Mouse (Mus musculus) lung, postnatal 4 days (tissue): ENCODE results near the gene Tapbpl.

Source experiments
- DNase-seq, 2 experiments: peaks; one replicate each; pipeline ENCODE4 v3.0.0; 2021

Tapbpl gene

DNA sequence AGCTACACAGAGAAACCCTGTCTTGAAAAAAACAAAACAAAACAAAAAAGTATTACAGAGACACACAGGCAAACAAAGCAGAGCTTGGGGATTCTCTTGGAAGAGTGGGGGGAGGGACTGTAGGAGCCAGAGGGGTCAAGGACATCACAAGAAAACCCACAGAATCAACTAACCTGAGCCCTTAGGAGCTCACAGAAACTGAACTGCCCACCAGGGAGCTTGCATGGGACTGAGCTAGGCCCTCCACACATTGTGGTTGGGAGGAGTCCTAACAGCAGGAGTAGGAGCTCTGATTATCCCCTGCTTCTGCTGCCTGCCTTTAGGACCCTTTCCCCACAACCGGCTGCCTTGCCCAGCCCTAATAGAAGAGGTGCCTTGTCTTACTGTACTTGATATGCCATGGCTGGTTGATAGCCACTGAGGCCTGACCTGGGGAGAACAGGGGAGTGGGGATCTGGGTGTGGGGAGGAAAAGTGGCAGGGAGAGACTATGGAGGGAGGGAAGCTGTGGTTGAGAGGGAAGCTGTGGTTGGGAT is 36.1 kb downstream of the Tapbpl start:
- no peak for DNase-seq

DNA sequence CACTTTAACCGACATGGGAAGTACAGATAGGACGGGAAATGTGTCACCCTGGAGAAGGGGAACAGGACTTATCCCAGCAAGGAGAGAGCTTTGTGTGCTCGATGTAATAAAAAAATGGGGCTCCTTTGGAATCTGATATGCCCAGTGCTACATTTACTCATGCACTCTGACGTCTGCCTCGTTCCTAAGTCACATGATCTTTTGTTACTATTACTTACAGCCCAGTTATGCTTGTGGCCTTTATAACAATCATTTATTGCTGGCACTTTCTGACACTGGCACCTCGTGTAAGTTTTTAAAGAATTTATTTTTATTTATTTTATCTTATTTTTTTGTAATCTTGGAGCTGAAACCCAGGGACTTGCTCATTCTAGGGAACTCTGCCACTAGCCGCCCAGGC is 38.3 kb downstream of the Tapbpl start:
- DNase-seq, result no peak

DNA sequence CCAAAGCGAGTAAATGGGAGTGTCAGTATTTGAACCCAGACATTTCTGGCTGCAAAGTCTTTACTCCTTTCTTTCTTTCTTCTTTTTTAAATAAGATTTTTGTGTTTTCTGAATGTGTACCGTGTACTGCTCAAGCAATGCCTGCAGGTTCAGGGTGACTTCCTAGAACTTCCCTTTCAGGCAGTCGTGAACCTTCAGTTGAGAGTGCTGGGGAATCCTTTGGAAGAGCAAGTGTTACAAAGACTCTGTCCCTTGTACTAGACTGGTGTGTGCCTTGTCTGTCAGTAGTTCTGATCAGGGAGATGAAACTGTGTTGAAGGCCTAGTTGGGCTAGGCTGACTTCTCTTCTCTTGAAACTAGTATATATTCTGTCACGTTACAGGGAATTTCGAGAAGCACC is 38.8 kb downstream of the Tapbpl start:
- DNase-seq, result no peak

DNA sequence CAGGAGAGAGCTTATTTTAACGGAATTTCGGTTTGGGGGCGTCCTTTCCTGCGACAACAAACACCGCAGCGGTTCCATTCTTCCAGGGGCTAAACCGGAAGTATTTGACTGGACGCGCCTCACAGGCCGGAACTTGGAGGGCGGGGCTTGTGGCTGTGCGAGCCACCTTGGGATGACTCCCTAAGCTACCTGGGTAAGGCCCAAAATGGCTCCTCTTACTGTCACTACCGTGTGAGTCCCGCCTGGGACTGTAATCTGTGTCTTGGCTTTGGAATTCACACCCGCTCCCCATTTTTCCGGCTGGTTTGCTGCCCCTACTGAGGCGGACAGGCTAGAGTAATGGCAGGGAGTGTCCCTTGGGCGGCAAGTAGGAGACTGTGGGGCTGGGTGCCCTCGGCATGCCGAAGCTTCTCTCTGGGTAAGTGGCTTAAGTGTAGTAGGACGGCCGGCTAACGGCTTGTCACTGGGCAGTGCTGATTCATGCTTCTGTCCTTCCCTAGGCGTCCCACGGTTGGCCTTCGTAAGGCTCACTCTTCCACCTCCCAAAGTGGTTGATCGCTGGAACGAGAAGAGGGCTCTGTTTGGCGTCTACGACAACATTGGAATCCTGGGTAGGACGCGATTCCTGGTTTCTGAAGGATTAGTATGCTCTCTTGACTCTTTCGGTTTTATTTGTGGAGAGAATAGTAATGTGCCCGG is 39.5 kb downstream of the Tapbpl start:
- peak; percentile 94 to 95 for DNase-seq

DNA sequence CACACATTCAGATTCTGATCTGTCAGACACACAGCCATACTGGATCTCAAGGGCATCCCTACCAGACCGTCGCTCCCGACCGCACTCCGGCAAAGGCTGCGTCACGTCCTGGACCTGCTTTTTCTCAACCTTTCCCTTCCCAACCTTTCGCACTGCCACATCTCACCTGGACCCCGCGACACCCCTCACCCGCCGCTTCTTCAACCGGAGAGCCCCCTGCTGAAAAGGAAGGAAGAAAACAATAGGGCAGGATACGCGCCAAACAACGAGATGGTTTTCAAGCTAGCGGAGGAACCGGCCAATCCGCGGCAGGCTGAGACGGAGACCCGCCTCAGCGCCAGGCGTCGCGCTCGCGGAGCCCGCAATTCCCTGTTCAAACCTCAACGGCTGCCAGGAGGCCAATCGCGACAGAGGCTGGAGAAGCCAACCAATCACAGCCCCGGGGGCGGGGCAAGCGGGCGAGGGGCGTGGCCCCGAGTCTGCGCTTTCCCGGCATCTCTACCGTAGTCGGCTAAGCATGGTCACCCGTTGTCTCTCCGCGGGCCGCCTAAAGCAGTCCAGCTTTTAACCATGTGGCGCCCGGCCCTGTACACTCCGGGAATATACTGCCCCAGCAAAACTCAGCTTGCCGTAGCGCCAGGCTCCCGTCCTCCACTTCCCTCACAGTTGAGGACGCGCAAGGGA is 40.2 kb downstream of the Tapbpl start, which contains the start of the genes Ncapd2 and Mrpl51:
Gene Ncapd2, minus strand, starts transcription at position 370 of the 684 bp plus-strand sequence.
Gene Mrpl51, plus strand, starts transcription at position 470 of the 684 bp plus-strand sequence.
- DNase-seq, result peak; percentile 98

DNA sequence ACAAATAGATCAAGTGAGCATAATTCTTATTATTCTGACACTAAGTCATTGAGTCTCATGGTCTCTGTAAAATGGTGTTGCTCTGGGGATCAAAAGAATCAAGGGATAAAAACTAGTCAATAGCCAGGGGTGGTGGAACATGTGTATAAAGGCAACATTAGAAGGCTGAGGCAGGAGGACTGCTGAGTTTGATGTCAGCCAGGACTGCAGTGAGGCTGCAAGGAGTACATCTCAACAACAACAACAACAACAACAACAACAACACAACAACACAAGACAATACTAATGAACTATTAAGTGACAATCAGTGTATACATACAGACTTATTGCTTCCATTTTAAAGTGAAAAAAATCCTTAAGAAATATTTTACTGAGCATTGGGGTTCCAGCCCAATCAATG is 40.8 kb downstream of the Tapbpl start:
- no peak for DNase-seq

DNA sequence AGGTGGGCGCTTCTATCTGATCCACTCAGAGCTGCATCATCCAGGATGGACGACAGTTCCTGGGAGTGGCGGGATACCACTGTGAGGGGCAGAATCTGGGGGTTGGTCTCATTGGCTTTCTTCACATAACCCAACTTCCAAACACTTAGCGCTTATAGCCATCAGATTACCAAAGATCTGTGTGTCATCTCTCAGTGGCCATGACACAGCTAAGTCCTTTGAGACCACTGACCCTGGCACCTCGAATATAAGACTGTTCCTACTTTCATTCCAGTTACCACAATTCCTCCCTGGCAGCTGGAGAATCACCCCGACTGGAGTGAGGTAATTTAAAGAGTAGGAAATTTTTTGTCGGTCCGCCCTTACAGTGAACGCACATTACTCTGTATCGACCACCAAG is 45.5 kb downstream of the Tapbpl start:
- no peak for DNase-seq

DNA sequence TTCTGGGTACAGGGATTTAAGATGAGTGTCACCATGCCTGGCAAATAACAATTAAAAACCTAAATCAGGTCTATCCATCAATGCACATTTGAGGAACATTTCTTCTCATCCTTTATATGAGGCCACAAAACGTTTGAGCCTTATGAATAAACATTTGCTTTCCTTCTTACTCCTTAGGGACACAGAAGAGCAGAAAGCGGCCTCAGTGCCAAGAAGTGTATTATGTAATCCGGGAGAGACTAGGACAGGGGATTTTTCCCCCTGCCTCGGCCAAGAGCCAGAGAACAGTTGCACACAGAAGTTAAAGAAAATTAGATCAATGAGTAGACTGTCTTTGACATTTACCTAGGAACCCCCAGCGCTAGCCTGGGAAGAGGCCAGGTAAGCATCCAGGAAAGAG is 49.5 kb downstream of the Tapbpl start:
- no peak for DNase-seq

DNA sequence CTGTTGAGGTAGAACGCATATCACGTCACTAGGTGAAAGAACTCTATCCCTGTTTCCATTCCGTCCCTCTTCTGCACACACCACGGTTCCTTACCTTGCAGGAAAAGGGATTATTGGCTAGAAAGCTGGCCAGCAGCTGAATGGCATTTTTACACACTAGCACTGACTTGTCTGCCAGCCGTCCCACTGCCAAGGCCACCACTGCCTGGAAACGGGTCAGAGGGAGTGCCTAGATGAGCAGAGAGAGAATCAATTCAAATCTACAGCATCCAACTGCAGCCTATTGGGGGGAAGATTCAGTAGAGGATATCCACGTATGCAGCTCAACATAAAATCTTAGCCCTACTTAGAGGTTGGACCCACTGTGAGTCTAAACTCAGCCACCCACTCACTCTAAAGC is 52.1 kb downstream of the Tapbpl start:
- no peak for DNase-seq

DNA sequence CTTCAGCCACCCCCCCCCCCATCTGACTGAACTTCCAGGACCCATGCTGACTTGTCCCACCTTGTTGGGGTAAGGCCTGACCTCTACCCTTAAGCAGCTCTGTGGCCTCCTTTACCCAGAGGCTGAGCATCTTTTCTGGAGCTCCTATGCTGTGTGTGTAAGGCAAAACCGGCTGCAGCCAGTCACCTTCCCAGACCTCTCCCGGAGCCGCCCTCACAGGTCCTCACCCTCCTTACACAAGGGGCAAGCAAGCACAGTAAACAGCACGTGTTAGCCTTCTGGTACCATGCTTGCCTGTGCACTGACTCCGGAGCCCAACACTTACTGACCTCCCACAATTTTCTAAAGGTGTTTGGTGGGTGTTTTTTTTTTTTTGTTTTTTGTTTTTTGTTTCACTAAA is 56.2 kb downstream of the Tapbpl start:
- DNase-seq, result no peak
